In the genomic region with DNA sequence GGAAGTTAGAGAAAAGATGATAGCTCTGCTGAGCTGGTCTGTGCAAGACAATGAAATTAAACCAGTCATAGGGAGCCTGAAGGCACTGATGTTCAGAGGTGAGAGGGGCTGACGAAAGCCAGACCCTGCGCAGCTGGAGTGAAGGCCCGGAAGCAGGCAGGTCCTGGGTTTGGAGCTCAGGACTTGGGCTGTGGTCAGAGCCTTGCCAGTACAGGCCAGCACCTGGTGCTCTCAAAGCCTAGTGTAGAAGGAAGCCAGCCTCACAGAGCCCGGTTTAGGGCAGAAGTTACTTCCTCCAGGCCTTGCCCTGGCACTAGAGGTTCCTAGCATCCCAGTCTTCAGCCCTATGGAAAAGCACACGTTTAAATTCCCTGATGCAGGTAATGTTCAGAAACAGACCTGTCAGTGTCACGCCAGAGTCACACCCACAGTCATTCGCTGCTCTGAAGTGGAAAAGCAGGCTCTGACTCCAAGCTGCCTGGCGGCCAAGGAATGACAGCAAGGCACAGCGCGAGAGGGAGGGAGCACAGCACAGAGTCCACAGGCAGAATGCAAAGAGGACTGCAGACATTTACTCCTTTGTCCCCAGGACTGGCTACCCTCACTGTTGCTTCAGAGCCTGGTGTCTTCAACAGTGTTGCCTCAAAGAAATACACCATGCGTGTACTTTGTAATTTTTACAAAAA, we compare ENCODE assay signal across 12 mouse cellular contexts. TPM values are rescaled to one million over a fixed set of nuclear protein-coding genes. Genes with fewer than 3 reads are reported as not detected.
A peak's percentile ranks its signal among the peaks of the same experiment; 100 is the strongest.
DNase-seq lines count a peak whose midpoint lies in the region; ATAC-seq and TF ChIP-seq lines count a peak whose summit lies in the region.
"Had no signal": no experiment of that assay in that cellular context is flagged by ENCODE, and none has a peak within 500 bp of the region (broad histone marks: within the 10 kb centered on the region; RNA-seq: fewer than 3 reads in every experiment).

No protein-coding gene starts in this region.

- 27% methylated on average over 11 of the region's 11 CpGs for WGBS in intestine, embryonic 14.5 days
- 30% methylated on average over 11 of the region's 11 CpGs for WGBS in intestine, postnatal 0 days
- WGBS in limb, embryonic 10.5 days, result 28% methylated on average over 11 of the region's 11 CpGs

- no peaks in the 10 kb centered on the region for H3K9me3 ChIP-seq in intestine, embryonic 14.5 days (ENCODE audit: control insufficient read depth, low read length)
- H3K9me3 ChIP-seq in intestine, postnatal 0 days (ENCODE audit: control insufficient read depth), result no peaks in the 10 kb centered on the region
- no peaks in the 10 kb centered on the region for H3K9me3 ChIP-seq in limb, embryonic 10.5 days (replicated peaks)
- H3K9me3 ChIP-seq: hindbrain, embryonic 13.5 days had no signal

- no peak for TF ChIP-seq CTCF in intestine, postnatal 0 days (IDR thresholded peaks at IDR 0.05; ENCODE audit: low read depth)

- DNase-seq in intestine, embryonic 14.5 days (ENCODE audit: low spot score), result peak; percentile 67
- DNase-seq in urinary bladder, postnatal 4 days (ENCODE audit: low spot score in 2 of 2), result peak; percentile 14 to 56
- DNase-seq in urinary bladder, postnatal 25 days (ENCODE audit: low spot score), result no peak
- DNase-seq in limb, embryonic 10.5 days (ENCODE audit: low spot score), result peak; percentile 66
- DNase-seq in frontal cortex, postnatal 36 days (ENCODE audit: low spot score in 2 of 2), result no peak
- DNase-seq in T-cell, adult 2 months (ENCODE audit: low spot score), result no peak
- DNase-seq: kidney, postnatal 25 days; retina, postnatal 1 day had no signal

- ATAC-seq in intestine, embryonic 14.5 days (replicated peaks; ENCODE audit: low FRiP score, low TSS enrichment, low read depth), result peak; percentile 59
- ATAC-seq in intestine, postnatal 0 days, result no peak
- ATAC-seq: activated CD4-positive, CD25-positive, alpha-beta regulatory T cell, adult 4 months had no signal

- no peaks in the 10 kb centered on the region for H3K27me3 ChIP-seq in intestine, embryonic 14.5 days (replicated peaks; ENCODE audit: control insufficient read depth, insufficient read depth, low read length)
- H3K27me3 ChIP-seq in intestine, postnatal 0 days (replicated peaks; ENCODE audit: control insufficient read depth, insufficient read depth, low read length), result no peaks in the 10 kb centered on the region
- H3K27me3 ChIP-seq in limb, embryonic 10.5 days (ENCODE audit: low read depth, poor library complexity, severe bottlenecking), result no peaks in the 10 kb centered on the region

- H3K4me2 ChIP-seq in intestine, embryonic 14.5 days (ENCODE audit: low read length), result no peak overlapping the region
- H3K4me2 ChIP-seq in intestine, postnatal 0 days (replicated peaks; ENCODE audit: low read depth), result no peak overlapping the region
- H3K4me2 ChIP-seq: hindbrain, embryonic 13.5 days had no signal

- H3K27ac ChIP-seq in intestine, embryonic 14.5 days (ENCODE audit: low read depth), result peak overlapping the region; percentile 43; the same call in 1 of the 2 replicates
- no peak overlapping the region for H3K27ac ChIP-seq in intestine, postnatal 0 days (ENCODE audit: low read depth, low read length)
- H3K27ac ChIP-seq in limb, embryonic 10.5 days, result peak overlapping the region; percentile 71
- H3K27ac ChIP-seq: hindbrain, embryonic 13.5 days had no signal

- H3K4me3 ChIP-seq in intestine, embryonic 14.5 days (ENCODE audit: low read depth, low read length), result no peak overlapping the region
- no peak overlapping the region for H3K4me3 ChIP-seq in intestine, postnatal 0 days (ENCODE audit: low read depth, low read length)
- H3K4me3 ChIP-seq in limb, embryonic 10.5 days, result no peak overlapping the region
- H3K4me3 ChIP-seq: hindbrain, embryonic 13.5 days; myocyte had no signal

- H3K9ac ChIP-seq in intestine, embryonic 14.5 days (ENCODE audit: low read length), result no peak overlapping the region
- no peak overlapping the region for H3K9ac ChIP-seq in intestine, postnatal 0 days (ENCODE audit: low read depth, low read length)
- H3K9ac ChIP-seq: hindbrain, embryonic 13.5 days had no signal

- H3K4me1 ChIP-seq in intestine, embryonic 14.5 days (replicated peaks; ENCODE audit: control insufficient read depth, insufficient read depth, low read length), result peaks cover 42% of the 10 kb centered on the region
- peaks cover 13% of the 10 kb centered on the region; the same call in 1 of the 2 replicates for H3K4me1 ChIP-seq in intestine, postnatal 0 days (replicated peaks; ENCODE audit: control insufficient read depth, insufficient read depth, low read length)
- peaks cover 51% of the 10 kb centered on the region for H3K4me1 ChIP-seq in limb, embryonic 10.5 days

- H3K36me3 ChIP-seq in intestine, embryonic 14.5 days (ENCODE audit: control insufficient read depth, insufficient read depth, low read length), result no peaks in the 10 kb centered on the region
- H3K36me3 ChIP-seq in intestine, postnatal 0 days (ENCODE audit: control insufficient read depth, insufficient read depth), result no peaks in the 10 kb centered on the region
- no peaks in the 10 kb centered on the region for H3K36me3 ChIP-seq in limb, embryonic 10.5 days
- H3K36me3 ChIP-seq: hindbrain, embryonic 13.5 days had no signal

RNA-seq across cellular contexts. Expression of a gene that starts 48.1 kb away (rescaled TPM):
- polyA plus RNA-seq in intestine, embryonic 14.5 days (2014; fragmentation: Nextera tagmentation; extraction: Ambion mirVana), result 49.8 and 59.8 TPM in 2 replicates
- polyA plus RNA-seq in intestine, postnatal 0 days (2015; fragmentation: Nextera tagmentation; extraction: Ambion mirVana), result 5.1 and 5.5 TPM in 2 replicates
- polyA plus RNA-seq in limb, embryonic 10.5 days (2016; fragmentation: Nextera tagmentation; extraction: Ambion mirVana), result 58.5 and 67.8 TPM in 2 replicates

Comparison
In these comparisons a context has a peak if more than half of its experiments do, and no peak if none do; other contexts are left out.
1. DNase-seq: peak in intestine, embryonic 14.5 days (single experiment), urinary bladder, postnatal 4 days (2 of 2) and limb, embryonic 10.5 days (single experiment); none in urinary bladder, postnatal 25 days (single experiment), frontal cortex, postnatal 36 days (0 of 2) and T-cell, adult 2 months (single experiment).